Mouse (Mus musculus) naive thymus-derived CD4-positive, alpha-beta T cell, adult 5 months (primary cell): ENCODE results near the gene Sirt3. TPM values are rescaled to one million over a fixed set of nuclear protein-coding genes. Genes with fewer than 3 reads are reported as not detected.

Experiments
- polyA plus RNA-seq: library from polyadenylated mRNA; unstranded; fragments of 100-300 nt; shearing (Covaris generic); gene quantifications from one replicate; pipeline ENCODE4 v1.2.1, GENCODE M21; 2017

Gene Sirt3
- 6.2 TPM for polyA plus RNA-seq

GRCm38 (mm10) chr7:140881696-140882468 lies at the start of gene Sirt3, which contains the start of gene Psmd13:
TSS of gene Sirt3 (minus strand) at chr7:140882309.
TSS of gene Psmd13 (plus strand) at chr7:140881968.

GRCm38 (mm10) chr7:140920418-140921029 lies 38.4 kb upstream of the Sirt3 start, which contains the start of gene Nlrp6:
TSS of gene Nlrp6 (plus strand) at chr7:140920902.

GRCm38 (mm10) chr7:140900220-140900619 lies 18.1 kb upstream of the Sirt3 start, which contains the start of gene Cox8b:
TSS of gene Cox8b (minus strand) at chr7:140900446.

GRCm38 (mm10) chr7:140857550-140858505 lies 24.3 kb downstream of the Sirt3 start, which contains the start of gene Bet1l:
TSS of gene Bet1l (minus strand) at chr7:140857577.

GRCm38 (mm10) chr7:140856785-140857549 lies 25.1 kb downstream of the Sirt3 start, which contains the start of gene Ric8a:
TSS of gene Ric8a (plus strand) at chr7:140856957.

DNA sequence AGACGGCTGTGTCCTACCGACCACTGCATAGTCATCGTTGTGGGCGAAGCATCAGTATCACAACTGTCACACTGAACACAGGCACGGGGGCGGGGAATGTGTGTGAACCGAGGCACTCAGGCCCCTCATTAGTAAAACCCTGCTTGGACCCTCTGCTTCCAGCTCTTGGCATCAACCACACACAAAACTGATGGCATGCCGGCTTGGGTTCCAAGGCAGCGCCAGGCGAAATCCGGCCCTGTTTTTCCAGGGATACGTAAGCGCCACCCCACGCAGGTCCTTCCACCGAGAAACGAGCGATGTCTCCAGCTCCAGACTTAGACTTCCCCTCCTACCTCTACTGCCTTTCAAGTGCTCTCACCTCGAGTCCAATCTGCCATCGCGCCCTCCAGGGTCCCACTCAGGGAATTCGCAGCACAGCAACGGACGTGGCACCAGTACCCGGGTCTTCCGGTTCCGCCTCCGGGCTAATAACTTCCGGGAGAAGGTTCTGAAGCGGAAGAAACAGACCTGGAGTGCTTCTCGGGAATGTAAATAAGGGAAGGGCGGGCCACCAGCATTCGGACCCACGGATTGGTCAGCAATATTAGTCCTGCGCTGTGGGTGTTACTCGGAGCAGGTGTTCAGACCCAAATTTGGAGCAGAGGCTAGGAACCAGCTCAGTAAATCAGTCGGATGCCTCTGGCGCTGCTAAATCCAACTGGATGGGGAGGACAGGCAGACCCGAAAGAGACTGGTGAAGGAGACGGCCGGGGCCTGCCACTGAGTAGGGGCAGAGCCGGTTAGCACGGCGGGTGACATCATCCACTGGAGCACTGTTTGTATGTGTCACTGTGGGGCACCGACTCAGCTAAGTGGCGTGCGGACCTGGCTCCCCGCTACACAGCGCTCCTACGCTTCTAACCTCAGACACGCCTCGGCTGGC lies 26.0 kb downstream of the Sirt3 start, which contains the start of gene Gm45785:
Gene Gm45785 (minus strand): TSS at position 472 of the 925 bp plus-strand sequence.

GRCm38 (mm10) chr7:140847755-140848580 lies 34.1 kb downstream of the Sirt3 start, which contains the start of gene Odf3:
TSS of gene Odf3 (plus strand) at chr7:140847805.

GRCm38 (mm10) chr7:140844905-140845665 lies 37.0 kb downstream of the Sirt3 start, which contains the start of gene Scgb1c1:
TSS of gene Scgb1c1 (plus strand) at chr7:140845547.

DNA sequence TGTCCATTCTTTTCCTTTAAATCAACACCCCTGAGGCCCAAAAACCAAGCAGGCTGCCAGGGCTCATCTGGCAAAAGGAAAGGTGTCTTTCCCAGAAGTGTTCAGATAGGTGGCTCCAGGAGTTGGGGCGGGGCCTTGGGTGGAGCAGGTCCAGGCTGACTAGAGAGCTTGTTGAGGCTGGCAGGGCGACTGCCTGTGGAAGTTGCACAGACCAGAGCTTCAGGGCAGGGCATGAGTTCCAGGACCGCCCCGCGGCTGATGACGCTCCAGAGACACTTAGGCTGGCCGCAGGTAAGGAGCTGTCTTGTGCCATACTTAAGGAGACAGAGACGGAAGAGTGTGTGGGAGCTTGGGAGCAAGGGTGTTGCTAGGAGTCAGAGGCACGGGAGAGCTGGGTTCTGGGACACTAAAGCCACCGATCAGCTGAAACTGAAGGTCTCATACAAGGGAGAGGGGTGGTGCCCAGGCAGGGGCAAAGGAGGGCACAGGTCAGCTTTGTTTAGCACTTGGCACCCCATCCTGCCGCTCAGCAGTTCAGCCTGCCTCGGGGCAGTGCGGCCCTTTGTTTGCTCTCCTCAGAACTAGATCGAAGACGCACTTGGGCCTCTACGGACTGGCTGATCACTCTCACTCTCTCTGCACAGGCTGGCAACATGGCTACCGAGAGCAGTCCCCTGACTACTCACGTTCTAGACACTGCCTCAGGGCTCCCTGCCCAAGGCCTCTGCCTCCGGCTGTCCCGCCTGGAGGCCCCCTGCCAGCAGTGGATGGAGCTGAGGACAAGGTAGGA lies 46.9 kb downstream of the Sirt3 start, which contains the start of gene Urah:
Gene Urah (plus strand): TSS at position 51 of the 790 bp plus-strand sequence.

DNA sequence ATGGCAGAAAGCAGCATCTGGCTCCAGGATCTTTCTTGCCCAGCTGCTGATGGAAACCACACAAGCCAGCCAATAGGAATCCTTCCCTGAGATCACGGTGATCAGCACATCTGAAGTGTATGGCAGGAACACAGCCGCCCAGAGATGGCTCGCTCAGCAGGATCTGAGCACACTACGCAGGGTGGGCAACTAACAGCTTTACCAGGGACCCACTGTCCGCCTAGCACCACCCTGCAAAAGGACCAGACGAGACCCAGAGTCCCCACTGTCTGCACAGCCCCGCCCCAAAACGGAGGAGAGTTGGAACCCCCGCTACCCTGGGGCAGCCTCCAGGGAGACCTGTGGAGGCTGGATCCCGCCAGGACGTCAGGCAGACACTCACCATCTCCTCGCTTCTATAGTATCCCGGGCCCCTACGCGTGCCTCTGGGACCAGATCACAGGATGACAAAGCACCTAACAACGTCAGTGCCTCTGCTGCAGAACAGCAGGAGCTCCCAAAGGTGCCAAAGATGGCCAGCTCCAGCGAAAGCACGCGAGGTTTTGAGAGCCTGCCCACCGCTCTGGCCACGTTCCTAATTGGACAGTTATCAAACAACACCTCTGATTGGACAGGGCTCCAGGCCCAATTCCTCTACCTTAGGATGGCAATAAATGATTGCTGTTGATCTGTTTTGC lies 60.3 kb downstream of the Sirt3 start, which contains the start of gene Zfp941:
Gene Zfp941 (minus strand): TSS at position 526 of the 677 bp plus-strand sequence.

Other genes with a start within 250 kb of the Sirt3 start
- gene Olfr53, start 235.9 kb downstream of the Sirt3 start, polyA plus RNA-seq, result not detected
- gene Olfr539, start 222.4 kb downstream of the Sirt3 start, polyA plus RNA-seq, result not detected
- gene Olfr45, start 200.4 kb downstream of the Sirt3 start, polyA plus RNA-seq, result not detected
- not detected for gene Olfr541, start 185.0 kb downstream of the Sirt3 start, polyA plus RNA-seq
- gene Cyp2e1, start 118.6 kb downstream of the Sirt3 start, polyA plus RNA-seq, result not detected
- 0.47 TPM for gene Syce1, start 94.5 kb downstream of the Sirt3 start, polyA plus RNA-seq
- 0.11 TPM for gene Zfp941, start 60.1 kb downstream of the Sirt3 start, polyA plus RNA-seq
- gene Urah, start 47.3 kb downstream of the Sirt3 start, polyA plus RNA-seq, result not detected
- not detected for gene Scgb1c1, start 36.8 kb downstream of the Sirt3 start, polyA plus RNA-seq
- gene Odf3, start 34.5 kb downstream of the Sirt3 start, polyA plus RNA-seq, result not detected
- gene Gm45785, start 26.0 kb downstream of the Sirt3 start, polyA plus RNA-seq, result not detected
- gene Ric8a, start 25.4 kb downstream of the Sirt3 start, polyA plus RNA-seq, result 93.6 TPM
- 48.0 TPM for gene Bet1l, start 24.7 kb downstream of the Sirt3 start, polyA plus RNA-seq
- 144 TPM for gene Psmd13, start 341 bp downstream of the Sirt3 start, polyA plus RNA-seq
- not detected for gene Cox8b, start 18.1 kb upstream of the Sirt3 start, polyA plus RNA-seq
- not detected for gene Nlrp6, start 38.6 kb upstream of the Sirt3 start, polyA plus RNA-seq
- gene Pgghg, start 59.1 kb upstream of the Sirt3 start, polyA plus RNA-seq, result 11.9 TPM
- gene Ifitm5, start 68.0 kb upstream of the Sirt3 start, polyA plus RNA-seq, result not detected
- not detected for gene Gm45717, start 73.6 kb upstream of the Sirt3 start, polyA plus RNA-seq
- gene Ifitm2, start 73.7 kb upstream of the Sirt3 start, polyA plus RNA-seq, result not detected
- gene Ifitm1, start 84.9 kb upstream of the Sirt3 start, polyA plus RNA-seq, result not detected
- not detected for gene Ifitm3, start 128.5 kb upstream of the Sirt3 start, polyA plus RNA-seq
- gene Ifitm6, start 135.6 kb upstream of the Sirt3 start, polyA plus RNA-seq, result not detected
- not detected for gene Gm17387, start 146.8 kb upstream of the Sirt3 start, polyA plus RNA-seq
- gene B4galnt4, start 178.8 kb upstream of the Sirt3 start, polyA plus RNA-seq, result 0.85 TPM
- gene Pkp3, start 195.9 kb upstream of the Sirt3 start, polyA plus RNA-seq, result 95.4 TPM
- 73.6 TPM for gene Sigirr, start 218.3 kb upstream of the Sirt3 start, polyA plus RNA-seq
- not detected for gene Ano9, start 235.5 kb upstream of the Sirt3 start, polyA plus RNA-seq
- gene Ptdss2, start 240.1 kb upstream of the Sirt3 start, polyA plus RNA-seq, result 8.6 TPM